Mouse (Mus musculus): ENCODE results near the gene Tmem182.

Gene Tmem182

DNA sequence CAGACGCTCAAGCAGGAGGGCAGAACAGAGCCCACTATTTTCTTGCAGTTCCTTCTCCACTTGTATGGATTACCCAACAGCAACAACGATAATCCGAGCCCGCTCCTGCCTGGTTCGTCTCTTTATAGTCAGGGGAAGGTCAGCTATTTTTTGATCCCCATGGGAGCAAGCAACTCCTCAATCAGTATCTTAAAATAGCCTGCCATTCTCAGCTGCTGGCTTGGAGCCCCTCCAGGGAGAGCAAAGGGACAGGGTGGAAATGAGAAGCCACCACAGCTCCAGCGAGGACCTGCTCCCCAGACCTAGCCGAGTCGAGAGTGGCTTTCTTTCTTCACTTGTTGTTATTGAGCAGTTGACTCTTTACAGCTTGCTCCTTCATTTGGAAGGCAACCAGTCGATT, at the start of gene Tmem182:
TSS of gene Tmem182 (plus strand) at position 251 of the 400 bp plus-strand sequence.
- CTCF ChIA-PET: no interaction called here

DNA sequence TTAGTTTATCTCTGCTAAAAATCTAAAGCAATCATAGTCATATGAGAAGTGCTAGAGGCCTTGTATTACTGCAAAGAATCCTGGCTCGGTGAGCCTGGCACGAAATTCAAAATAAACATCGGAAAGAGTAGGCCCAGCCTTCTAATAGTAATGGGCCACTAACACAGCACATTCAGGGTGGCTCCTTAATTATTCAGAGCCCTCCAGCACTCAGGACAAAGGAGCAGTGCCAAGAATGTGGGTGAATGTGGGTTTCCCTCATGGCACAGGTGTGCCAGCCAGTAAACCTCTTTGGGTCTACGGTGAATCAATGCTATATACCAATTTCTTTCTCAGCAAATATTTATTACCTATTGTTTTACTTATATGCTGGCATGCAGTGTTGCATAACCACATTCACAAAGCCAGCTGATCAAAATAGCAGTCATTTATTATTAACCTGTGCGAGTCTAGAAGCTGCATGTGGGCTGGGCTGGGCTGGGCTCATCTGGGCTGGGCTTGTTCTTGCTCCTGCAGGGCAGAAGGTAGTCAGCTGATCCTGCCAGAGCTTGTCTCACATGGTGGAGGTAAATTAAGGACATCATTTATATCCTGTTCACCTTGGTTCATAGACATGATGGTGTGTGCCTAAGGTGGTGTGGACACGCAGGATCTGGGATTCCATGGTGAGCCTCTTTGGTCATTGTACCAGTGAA, 45.5 kb upstream of the Tmem182 start:
- CTCF ChIA-PET: no interaction called here

GRCm38 (mm10) chr1:40764042-40764441, 41.4 kb upstream of the Tmem182 start:
- CTCF ChIA-PET: no interaction called here

DNA sequence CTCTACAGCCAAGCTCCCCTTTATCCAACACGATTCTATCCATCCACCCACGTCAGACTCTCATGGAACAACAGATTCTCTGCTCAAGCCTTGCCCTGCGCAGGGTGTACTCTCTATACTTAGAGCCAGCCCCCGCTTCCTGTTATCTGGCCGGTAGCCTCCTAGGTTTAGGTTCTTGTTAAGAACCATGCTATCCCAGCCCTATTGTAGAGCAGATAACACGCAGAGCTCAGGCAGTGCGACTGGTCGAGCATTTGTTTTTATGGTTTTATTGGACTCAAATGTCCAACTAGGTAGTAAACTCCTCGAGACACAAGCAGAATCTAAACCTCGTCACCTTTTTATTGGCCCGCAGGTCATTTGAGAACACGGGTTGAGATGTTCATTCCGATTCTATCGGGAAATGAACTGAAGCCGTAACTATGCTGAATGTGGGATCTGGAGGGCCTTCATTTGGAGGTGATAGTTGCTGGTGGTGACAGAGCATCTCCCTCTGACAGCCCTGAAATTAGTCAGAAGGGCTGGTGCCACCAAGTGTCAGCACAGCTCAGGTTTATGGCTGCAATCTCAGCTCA, 40.6 kb upstream of the Tmem182 start:
- CTCF ChIA-PET: no interaction called here

GRCm38 (mm10) chr1:40765521-40765920, 39.9 kb upstream of the Tmem182 start:
- CTCF ChIA-PET: no interaction called here

- CTCF ChIA-PET: no interaction called here
These were observed 37.8 kb upstream of the Tmem182 start for GRCm38 (mm10) chr1:40767588-40767987.

- CTCF ChIA-PET: no interaction called here
These were observed 36.8 kb upstream of the Tmem182 start for GRCm38 (mm10) chr1:40768606-40769005.

DNA sequence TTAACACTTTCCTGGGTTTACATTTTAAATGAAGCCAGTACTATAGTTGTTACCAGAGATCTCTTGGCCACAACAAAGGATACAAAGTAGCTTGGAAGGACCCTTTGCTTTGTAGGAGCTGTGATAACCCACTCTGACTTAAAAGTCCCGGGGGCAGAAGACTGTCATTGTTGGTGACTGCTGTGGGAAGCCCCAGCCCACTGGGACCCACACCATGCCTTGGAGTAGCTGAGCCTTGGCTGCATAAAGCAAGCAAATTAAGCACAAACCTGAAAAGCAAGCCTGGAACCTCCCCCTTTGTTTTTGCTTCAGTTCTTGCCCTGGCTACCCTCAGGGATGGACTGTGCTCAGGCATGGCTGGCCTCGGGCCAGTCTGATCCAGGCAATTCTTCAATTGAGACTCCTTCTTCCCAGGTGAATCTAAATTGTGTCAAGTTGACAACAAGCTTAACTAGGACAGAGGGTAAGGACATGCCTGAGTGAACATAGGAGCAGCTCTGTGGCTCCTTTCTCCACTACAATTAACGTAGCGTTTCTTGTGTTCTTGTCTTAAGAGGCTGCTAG, 36.0 kb upstream of the Tmem182 start:
- CTCF ChIA-PET: no interaction called here

DNA sequence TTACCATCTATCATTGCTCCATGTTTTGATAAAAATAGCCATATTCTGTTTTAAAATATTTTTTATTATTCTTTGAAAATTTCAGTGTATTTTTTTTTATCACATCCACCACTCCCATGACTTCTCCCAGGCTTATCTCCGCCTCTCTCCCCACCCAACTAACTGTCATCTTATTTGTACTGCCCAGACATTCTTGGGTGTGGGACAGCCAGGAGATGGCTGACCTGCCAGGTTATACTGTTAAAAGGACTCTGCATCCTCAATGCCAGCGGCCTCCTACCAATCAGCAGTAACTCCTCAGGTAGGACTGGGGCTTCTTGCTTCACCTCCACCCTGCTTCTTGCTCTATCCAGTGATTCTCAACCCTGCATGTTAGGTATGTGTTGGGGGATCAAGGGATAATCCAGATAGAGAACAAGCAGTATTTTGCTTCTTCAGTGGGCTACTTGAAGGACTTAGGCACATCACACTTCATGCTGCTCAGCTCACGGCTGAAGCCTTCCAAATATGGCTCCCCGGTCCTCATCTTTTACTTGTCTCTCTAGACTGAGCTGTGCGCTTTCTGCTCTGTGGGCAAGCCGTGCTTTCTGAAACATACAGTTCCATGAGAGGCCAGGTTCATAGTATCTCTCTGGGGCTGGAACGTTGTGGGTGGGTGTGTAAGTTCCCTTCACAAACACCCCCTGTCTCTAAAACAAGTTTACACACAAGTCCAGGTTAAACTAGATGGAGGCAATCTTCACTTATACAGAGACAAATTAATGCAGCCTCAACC, 34.0 kb upstream of the Tmem182 start:
- CTCF ChIA-PET: interaction anchor here (0.5 kb wide), 1 partner anchor 282 kb away, joined by 4 read pairs; no protein-coding TSS in a partner anchor

DNA sequence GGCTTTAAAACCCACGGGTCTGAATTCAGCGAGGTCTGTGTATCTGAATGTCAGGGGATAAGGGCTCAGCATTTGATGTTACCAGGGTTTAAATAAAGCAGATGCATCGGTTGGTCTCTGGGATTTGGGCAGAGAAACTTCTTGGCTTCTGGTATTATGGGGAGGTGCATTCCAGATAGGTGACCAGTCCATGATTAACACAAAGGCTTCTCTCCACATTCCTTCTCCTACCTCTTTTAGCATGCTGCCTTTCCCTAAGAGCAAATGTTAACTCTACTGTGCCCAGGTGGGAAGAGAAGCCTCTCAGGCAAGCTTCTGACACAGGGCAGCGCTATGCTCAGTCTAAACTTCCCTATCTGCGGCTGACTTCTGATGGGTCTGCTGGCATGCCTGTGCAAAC, 32.2 kb upstream of the Tmem182 start:
- CTCF ChIA-PET: no interaction called here

- CTCF ChIA-PET: no interaction called here
These were observed 31.4 kb upstream of the Tmem182 start for GRCm38 (mm10) chr1:40774040-40774439.

DNA sequence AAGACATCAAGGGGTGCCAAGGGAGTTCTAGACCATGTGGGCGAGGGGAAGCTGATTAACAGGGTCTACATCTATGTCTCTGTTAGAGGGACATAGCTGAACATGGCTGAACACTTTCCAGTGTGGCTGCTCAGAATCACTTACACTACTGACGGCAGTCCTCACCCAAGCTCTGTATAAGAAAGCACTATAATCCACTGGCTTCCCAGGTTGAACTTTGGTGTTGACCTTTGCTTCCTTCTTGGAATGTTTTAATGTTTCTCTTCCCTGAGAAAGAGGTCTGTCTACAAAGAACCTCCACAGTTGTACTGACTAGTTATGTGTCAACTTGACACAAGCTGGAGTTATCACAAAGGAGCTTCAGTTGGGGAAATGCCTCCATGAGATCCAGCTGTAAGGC, 29.3 kb upstream of the Tmem182 start:
- CTCF ChIA-PET: no interaction called here

DNA sequence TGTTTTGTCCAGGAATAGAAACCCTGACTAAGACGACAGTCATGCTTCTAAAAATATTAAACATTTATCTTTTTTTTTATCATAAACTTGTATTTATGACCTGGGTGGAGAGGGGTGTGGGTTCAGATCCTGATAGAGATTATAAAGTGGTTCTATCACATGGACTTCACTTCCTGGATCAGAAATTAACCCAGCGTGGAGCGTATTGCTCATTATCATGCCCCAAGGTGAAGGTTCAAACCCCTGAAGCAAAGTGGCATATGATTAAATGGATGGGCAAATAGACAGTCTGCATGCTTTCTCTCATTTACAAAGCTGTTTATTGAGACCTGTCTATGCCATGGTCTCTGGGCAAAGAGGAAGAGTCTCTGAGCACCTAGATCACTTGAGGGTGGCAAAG, 28.6 kb upstream of the Tmem182 start:
- CTCF ChIA-PET: no interaction called here

- CTCF ChIA-PET: no interaction called here
These were observed 22.0 kb upstream of the Tmem182 start for GRCm38 (mm10) chr1:40783450-40783849.

GRCm38 (mm10) chr1:40784306-40784705, 21.1 kb upstream of the Tmem182 start:
- CTCF ChIA-PET: no interaction called here

GRCm38 (mm10) chr1:40785876-40786445, 19.4 kb upstream of the Tmem182 start:
- CTCF ChIA-PET: no interaction called here

DNA sequence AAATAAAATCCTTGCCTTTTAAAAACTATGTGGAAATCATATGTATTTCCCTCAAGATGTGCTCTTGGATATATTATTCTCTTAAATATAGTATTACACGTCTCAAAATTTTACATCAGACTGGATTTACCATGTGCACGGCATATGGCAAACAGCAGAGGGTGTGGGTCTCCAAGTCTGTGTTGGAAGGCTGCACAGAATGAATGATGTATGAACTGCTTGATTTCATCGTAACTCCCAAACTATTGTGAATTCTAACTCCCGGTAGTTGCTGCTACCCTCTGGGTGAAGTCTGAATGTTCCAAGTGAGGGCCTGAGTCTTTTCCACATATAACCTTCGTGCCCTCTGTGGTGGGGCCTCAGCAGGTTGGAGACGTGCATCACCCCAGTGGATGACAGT, 16.4 kb upstream of the Tmem182 start:
- CTCF ChIA-PET: interaction anchor here (0.5 kb wide), 1 partner anchor 1687 kb away, joined by 4 read pairs; no protein-coding TSS in a partner anchor

DNA sequence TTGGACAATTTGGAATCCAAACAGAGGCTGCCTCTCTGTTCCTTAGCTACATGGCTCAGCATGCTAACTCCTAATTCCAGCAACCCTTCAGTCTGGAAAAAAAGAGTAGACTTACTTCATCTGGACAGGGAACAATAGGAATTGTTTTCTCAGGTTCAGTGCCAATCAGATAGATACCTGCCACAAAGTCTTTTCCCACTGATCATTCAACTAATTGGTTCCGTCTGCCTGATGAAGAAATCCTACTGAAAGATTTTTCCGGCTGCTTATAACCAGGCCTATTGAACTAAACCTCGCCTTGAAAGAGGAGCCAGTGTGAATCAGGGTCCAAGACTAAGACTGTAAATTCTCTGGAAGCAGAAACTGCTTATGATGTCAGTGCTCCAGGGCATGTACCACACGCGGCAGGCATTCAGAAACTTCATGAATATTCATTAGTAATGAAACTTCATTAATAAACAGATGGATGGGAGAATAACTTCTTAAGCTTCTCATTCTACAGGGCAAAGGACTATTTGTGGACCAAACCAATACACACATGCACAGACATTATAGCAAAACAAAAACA, 15.7 kb upstream of the Tmem182 start:
- CTCF ChIA-PET: interaction anchor here (0.5 kb wide), 1 partner anchor 1688 kb away, joined by 4 read pairs; no protein-coding TSS in a partner anchor

- CTCF ChIA-PET: no interaction called here
These were observed 14.9 kb upstream of the Tmem182 start, which contains the start of gene Mfsd9 for GRCm38 (mm10) chr1:40790324-40791141. Gene Mfsd9, minus strand, starts transcription at chr1:40790687.

- CTCF ChIA-PET: no interaction called here
These were observed 9.9 kb upstream of the Tmem182 start for GRCm38 (mm10) chr1:40795508-40795907.

- CTCF ChIA-PET: no interaction called here
These were observed 8.1 kb upstream of the Tmem182 start for GRCm38 (mm10) chr1:40797348-40797747.
